Mouse (Mus musculus): Measurements from ENCODE around the gene Kank2. TPM values are rescaled to one million over a fixed set of nuclear protein-coding genes. Genes with fewer than 3 reads are reported as not detected.

The Kank2 gene
- total RNA-seq, 2 experiments from 2014 or later = 7.4 to 7.6 TPM

DNA sequence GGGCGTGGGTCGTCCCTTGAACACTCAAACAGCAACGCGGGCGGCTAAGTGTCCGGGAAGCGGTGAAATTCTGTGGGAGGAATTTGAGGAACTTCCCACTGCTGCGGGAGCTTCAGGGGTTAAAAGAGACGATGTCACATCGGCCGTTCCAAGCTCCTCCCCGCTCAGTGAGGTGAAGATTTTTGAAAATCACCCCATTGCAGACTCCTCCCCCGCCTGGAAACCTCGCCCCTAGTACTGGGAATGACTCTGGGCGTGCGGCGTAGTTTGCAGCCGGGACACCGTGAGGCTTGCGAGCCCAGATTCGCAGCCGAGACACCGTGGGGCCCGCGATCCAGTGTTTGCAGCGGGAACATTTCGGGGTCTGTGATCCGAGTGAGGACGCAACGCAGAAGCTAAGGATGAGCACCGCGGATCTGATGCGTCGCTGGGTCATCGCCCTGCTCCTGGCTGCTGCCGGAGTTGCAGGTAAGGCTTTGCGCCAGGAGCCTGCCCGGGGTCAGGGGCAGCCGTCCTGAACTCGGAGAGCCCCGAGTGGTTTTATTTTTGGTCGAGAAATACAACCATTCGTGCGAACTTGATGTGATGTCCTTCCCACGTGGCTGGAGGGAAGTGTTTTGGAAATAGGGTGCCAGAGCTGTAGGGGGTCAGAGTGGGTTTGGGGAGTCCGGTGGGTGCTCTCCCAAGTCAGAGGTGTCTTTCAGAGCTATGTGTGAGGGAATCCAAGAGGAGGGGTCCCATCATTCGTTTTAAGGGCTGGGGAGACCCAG, 75.0 kb downstream of the Kank2 start, which contains the start of gene Ldlr:
TSS of gene Ldlr (plus strand) at position 107 of the 770 bp plus-strand sequence.
- DNase-seq (ENCODE audit: low spot score in 2 of 2) = peak; percentile 62 to 76

DNA sequence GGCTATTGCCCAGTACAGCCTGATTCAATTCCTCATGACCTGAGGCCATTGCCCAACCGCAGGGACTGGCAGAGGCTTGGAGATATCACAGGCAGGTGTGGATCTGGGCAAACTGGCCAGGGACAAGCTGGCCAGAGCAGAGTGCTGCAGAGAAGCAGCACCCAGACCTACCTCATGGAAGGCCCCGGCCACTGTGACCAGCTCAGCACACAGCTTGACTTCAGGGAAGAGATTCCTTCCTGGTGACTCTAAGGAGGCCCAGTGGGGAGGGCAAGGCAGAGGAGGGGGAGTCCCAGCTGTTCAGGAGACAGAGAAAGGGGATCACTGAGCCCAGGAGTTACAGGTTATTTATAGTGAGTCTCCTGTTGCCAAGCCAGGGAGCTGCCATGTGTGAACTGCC, 77.5 kb downstream of the Kank2 start:
- no peak for DNase-seq (ENCODE audit: low spot score in 2 of 2)

DNA sequence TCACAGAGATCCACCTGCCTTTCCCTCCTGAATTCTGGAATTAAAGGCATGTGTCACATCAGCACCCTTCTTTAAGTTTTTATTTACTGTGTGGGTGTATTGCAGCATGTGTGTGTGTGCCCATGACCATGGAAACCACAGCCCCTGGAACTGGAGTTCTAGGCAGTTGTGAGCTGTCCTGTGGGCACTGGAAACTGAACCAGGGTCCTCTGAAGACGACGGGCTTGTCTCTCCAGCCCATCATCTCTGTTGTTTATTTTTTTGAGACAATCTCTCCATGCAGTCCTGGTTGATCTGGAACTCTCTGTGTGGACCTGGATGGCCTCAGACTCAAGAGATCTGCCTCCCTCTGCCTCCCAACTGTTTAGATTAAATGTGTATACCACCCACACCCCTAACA, 81.5 kb downstream of the Kank2 start:
- DNase-seq (ENCODE audit: low spot score in 2 of 2) = no peak

Small RNAs within 50 kb of the gene (microRNA-seq; reads per million reads assigned to microRNA genes)
- gene Mir7083 = 1.4 to 2.0 reads per million in 2 experiments

Other genes starting within 250 kb of the Kank2 start
- gene Timm29, start 206.0 kb downstream of the Kank2 start, total RNA-seq (2021) = 10 to 100 TPM; 61.7 to 63.6 TPM
- gene Yipf2, start 205.9 kb downstream of the Kank2 start, total RNA-seq (2021) = 10 to 100 TPM; 19.5 to 20.0 TPM
- gene Smarca4, start 182.6 kb downstream of the Kank2 start, total RNA-seq (2021) = 100 to 1,000 TPM; 111 to 117 TPM
- gene Ldlr, start 75.3 kb downstream of the Kank2 start, total RNA-seq (2021) = 10 to 100 TPM; 13.1 to 15.4 TPM
- gene Spc24, start 38.4 kb downstream of the Kank2 start, total RNA-seq (2021) = 1 to 10 TPM; 1.9 to 2.7 TPM
- not detected for gene Angptl8, start 36.8 kb upstream of the Kank2 start, total RNA-seq (2021)
- gene Dock6, start 53.9 kb upstream of the Kank2 start, total RNA-seq (2021) = 10 to 100 TPM; 11.3 to 13.1 TPM
- 10 to 100 TPM; 17.7 to 19.3 TPM for gene Rab3d, start 119.4 kb upstream of the Kank2 start, total RNA-seq (2021)
- 10 to 100 TPM; 16.3 to 16.5 TPM for gene Ccdc159, start 128.7 kb upstream of the Kank2 start, total RNA-seq (2021)
- 10 to 100 TPM; 40.2 to 42.2 TPM for gene Tmem205, start 128.8 kb upstream of the Kank2 start, total RNA-seq (2021)
- gene Plppr2, start 138.3 kb upstream of the Kank2 start, total RNA-seq (2021) = 100 to 1,000 TPM; 273 to 278 TPM
- gene Swsap1, start 157.0 kb upstream of the Kank2 start, total RNA-seq (2021) = 10 to 100 TPM; 13.3 to 13.7 TPM
- gene Epor, start 164.8 kb upstream of the Kank2 start, total RNA-seq (2021) = 1 to 10 TPM; 9.0 to 9.1 TPM
- 1 to 10 TPM; 2.2 to 2.6 TPM for gene Rgl3, start 190.7 kb upstream of the Kank2 start, total RNA-seq (2021)
- 1 to 10 TPM; 8.6 to 8.9 TPM for gene Ccdc151, start 203.9 kb upstream of the Kank2 start, total RNA-seq (2021)
- gene Prkcsh, start 204.1 kb upstream of the Kank2 start, total RNA-seq (2021) = 100 to 1,000 TPM; 106 to 115 TPM

All from layer of hippocampus, adult 18-20 months (tissue).